ENCODE assay signal across 9 mouse cellular contexts in genomic region chr6:140547203-140547944, GRCm38 (mm10).
A peak's percentile ranks its signal among the peaks of the same experiment; 100 is the strongest.
DNase-seq lines count a peak whose midpoint lies in the region; ATAC-seq lines count a peak whose summit lies in the region.
"Had no signal": no experiment of that assay in that cellular context is flagged by ENCODE, and none has a peak within 500 bp of the region (broad histone marks: within the 10 kb centered on the region; RNA-seq: fewer than 3 reads in every experiment).

No protein-coding gene starts in this region.

- WGBS in midbrain, embryonic 10.5 days, result 87% methylated on average over 11 of the region's 11 CpGs
- 75% methylated on average over 11 of the region's 11 CpGs for WGBS in midbrain, embryonic 15.5 days
- 67% methylated on average over 11 of the region's 11 CpGs for WGBS in liver, embryonic 13.5 days (ENCODE audit: insufficient replicate concordance)
- 75% methylated on average over 11 of the region's 11 CpGs for WGBS in stomach, embryonic 16.5 days

- H3K27me3 ChIP-seq in midbrain, embryonic 10.5 days (ENCODE audit: low read depth, poor library complexity, severe bottlenecking), result no peaks in the 10 kb centered on the region
- no peaks in the 10 kb centered on the region for H3K27me3 ChIP-seq in midbrain, embryonic 15.5 days (replicated peaks)
- no peaks in the 10 kb centered on the region for H3K27me3 ChIP-seq in liver, embryonic 13.5 days
- H3K27me3 ChIP-seq in stomach, embryonic 16.5 days (ENCODE audit: control insufficient read depth, insufficient read depth, low read length), result no peaks in the 10 kb centered on the region

- ATAC-seq in midbrain, embryonic 15.5 days (replicated peaks), result no peak
- ATAC-seq in liver, embryonic 13.5 days (ENCODE audit: low read depth), result 0 out of 2 replicates have a peak, but pooled peaks have one; percentile 13
- no peak for ATAC-seq in stomach, embryonic 16.5 days (ENCODE audit: insufficient read depth, low FRiP score)
- no peak for ATAC-seq in frontal cortex, adult (ENCODE audit: low TSS enrichment)

- H3K9me3 ChIP-seq in midbrain, embryonic 10.5 days (replicated peaks), result no peaks in the 10 kb centered on the region
- no peaks in the 10 kb centered on the region for H3K9me3 ChIP-seq in midbrain, embryonic 15.5 days
- no peaks in the 10 kb centered on the region for H3K9me3 ChIP-seq in liver, embryonic 13.5 days (replicated peaks)
- H3K9me3 ChIP-seq in stomach, embryonic 16.5 days (replicated peaks; ENCODE audit: control insufficient read depth, low read length), result no peaks in the 10 kb centered on the region

- H3K27ac ChIP-seq in midbrain, embryonic 10.5 days (replicated peaks), result 0 out of 2 replicates have a peak overlapping the region, but pooled peaks have one; percentile 1
- H3K27ac ChIP-seq in midbrain, embryonic 15.5 days, result no peak overlapping the region
- H3K27ac ChIP-seq in liver, embryonic 13.5 days, result peak overlapping the region; percentile 59
- H3K27ac ChIP-seq in stomach, embryonic 16.5 days (ENCODE audit: low read length), result peak overlapping the region; percentile 64

- peaks cover 94% of the 10 kb centered on the region for H3K36me3 ChIP-seq in midbrain, embryonic 10.5 days
- H3K36me3 ChIP-seq in midbrain, embryonic 15.5 days (replicated peaks), result peaks cover 13% of the 10 kb centered on the region; the same call in 1 of the 2 replicates
- 0 out of 2 replicates have a peak, but pooled peaks cover 6% of the 10 kb centered on the region for H3K36me3 ChIP-seq in liver, embryonic 13.5 days
- peaks cover 15% of the 10 kb centered on the region for H3K36me3 ChIP-seq in stomach, embryonic 16.5 days (ENCODE audit: control insufficient read depth, insufficient read depth, low read length)

- peak; percentile 12 for DNase-seq in gastrocnemius, adult 18-20 months (ENCODE audit: low spot score)
- DNase-seq in gastrocnemius, postnatal 36 days, result no peak
- no peak for DNase-seq in midbrain, embryonic 10.5 days (ENCODE audit: low spot score)
- DNase-seq in liver, embryonic 13.5 days, result no peak
- no peak for DNase-seq in layer of hippocampus, adult 11-12 months (ENCODE audit: low spot score)
- DNase-seq: cerebellum, adult 2 months had no signal

- intact Hi-C loops in gastrocnemius, postnatal 36 days (cut with DNase I), result no loop called here

- no peak overlapping the region for H3K4me3 ChIP-seq in midbrain, embryonic 10.5 days
- H3K4me3 ChIP-seq in midbrain, embryonic 15.5 days, result no peak overlapping the region
- H3K4me3 ChIP-seq in liver, embryonic 13.5 days (replicated peaks), result no peak overlapping the region
- no peak overlapping the region for H3K4me3 ChIP-seq in stomach, embryonic 16.5 days (replicated peaks; ENCODE audit: low read length)

- H3K4me2 ChIP-seq in midbrain, embryonic 15.5 days, result no peak overlapping the region
- no peak overlapping the region for H3K4me2 ChIP-seq in liver, embryonic 13.5 days
- H3K4me2 ChIP-seq in stomach, embryonic 16.5 days (ENCODE audit: low read depth, low read length), result no peak overlapping the region

- peaks cover 17% of the 10 kb centered on the region for H3K4me1 ChIP-seq in midbrain, embryonic 10.5 days
- 0 out of 2 replicates have a peak, but pooled peaks cover 5% of the 10 kb centered on the region for H3K4me1 ChIP-seq in midbrain, embryonic 15.5 days
- peaks cover 10% of the 10 kb centered on the region for H3K4me1 ChIP-seq in liver, embryonic 13.5 days (replicated peaks)
- peaks cover 22% of the 10 kb centered on the region for H3K4me1 ChIP-seq in stomach, embryonic 16.5 days (ENCODE audit: control insufficient read depth, insufficient read depth, low read length)

- H3K9ac ChIP-seq in midbrain, embryonic 15.5 days, result no peak overlapping the region
- no peak overlapping the region for H3K9ac ChIP-seq in liver, embryonic 13.5 days
- no peak overlapping the region for H3K9ac ChIP-seq in stomach, embryonic 16.5 days (ENCODE audit: low read length)
